Mouse (Mus musculus) ovary, postnatal 14 days (tissue): ENCODE data around the gene Ntn1.

Experiments
- DNase-seq: peaks from one replicate; pipeline ENCODE4 v3.0.0; 2022; ENCODE audit warnings: low spot score

Gene Ntn1

GRCm38 (mm10) chr11:68330398-68331116 lies 70.1 kb downstream of the Ntn1 start:
- DNase-seq, result no peak

GRCm38 (mm10) chr11:68324863-68325262 lies 75.8 kb downstream of the Ntn1 start:
- no peak for DNase-seq

GRCm38 (mm10) chr11:68321417-68321816 lies 79.2 kb downstream of the Ntn1 start:
- DNase-seq, result no peak

GRCm38 (mm10) chr11:68315551-68316130 lies 85.0 kb downstream of the Ntn1 start:
- DNase-seq, result no peak

DNA sequence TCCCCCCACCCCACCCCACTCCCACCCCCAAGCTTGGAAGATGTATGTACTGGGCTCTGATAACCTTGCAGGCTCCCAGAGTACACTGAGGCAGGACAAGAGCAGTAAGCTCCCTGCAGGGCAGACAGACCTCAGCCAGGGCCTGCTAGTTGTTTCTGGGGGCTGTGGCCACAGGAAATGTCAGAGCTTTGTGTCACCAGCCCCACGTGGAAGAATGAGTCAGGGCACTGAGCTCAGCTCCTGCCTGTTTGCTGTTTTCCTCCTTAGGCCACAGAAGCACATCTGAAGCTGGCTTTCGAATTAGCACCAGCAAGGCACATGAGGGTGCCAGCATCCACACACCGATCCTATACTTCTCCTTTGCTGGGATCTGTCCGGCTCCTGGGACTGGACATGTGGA lies 86.8 kb downstream of the Ntn1 start:
- DNase-seq, result no peak

DNA sequence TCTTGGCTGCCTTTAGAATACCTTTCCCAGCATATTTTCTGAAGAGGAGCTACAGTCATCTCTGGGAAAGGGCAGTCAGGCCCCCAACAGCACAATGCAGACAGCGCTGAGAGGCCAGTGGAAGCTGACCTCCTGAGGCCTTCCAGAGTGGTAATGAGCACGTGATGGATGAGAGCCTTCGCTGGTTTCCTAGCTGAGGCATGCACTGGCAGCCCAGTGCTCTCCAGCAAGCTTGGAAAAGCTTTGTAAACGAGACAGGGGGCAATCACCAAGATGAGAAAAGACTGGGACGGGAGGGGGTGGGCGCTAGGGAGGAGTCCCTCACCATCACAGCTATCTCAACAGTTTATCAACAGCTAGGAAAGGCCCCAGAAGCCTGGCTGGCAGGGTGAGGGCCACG lies 87.6 kb downstream of the Ntn1 start:
- no peak for DNase-seq

GRCm38 (mm10) chr11:68308911-68309580 lies 91.6 kb downstream of the Ntn1 start:
- DNase-seq, result no peak

GRCm38 (mm10) chr11:68305997-68306396 lies 94.6 kb downstream of the Ntn1 start:
- no peak for DNase-seq

DNA sequence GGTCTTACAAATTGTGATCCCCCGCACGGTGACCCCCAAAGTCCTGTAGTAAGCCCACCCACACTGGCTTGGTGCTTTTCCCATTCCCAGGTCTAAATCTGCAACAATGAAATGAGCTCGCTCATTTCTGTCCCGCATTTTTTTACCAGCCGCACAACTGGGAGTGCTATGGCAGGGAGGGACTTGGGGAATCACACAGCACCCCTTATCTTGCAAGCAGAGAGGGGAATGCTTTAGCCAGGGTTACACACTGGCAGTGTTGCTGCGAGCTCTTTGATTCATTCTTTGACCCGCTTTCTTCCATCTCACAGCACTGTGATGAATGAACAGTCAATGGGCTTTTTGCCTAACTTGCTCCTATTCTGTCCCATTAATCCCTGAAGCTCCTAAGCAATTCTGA lies 98.3 kb downstream of the Ntn1 start:
- DNase-seq, result no peak

GRCm38 (mm10) chr11:68301660-68302059 lies 99.0 kb downstream of the Ntn1 start:
- no peak for DNase-seq

GRCm38 (mm10) chr11:68295474-68295873 lies 105.1 kb downstream of the Ntn1 start:
- no peak for DNase-seq

GRCm38 (mm10) chr11:68290631-68291030 lies 110.0 kb downstream of the Ntn1 start:
- DNase-seq, result no peak

DNA sequence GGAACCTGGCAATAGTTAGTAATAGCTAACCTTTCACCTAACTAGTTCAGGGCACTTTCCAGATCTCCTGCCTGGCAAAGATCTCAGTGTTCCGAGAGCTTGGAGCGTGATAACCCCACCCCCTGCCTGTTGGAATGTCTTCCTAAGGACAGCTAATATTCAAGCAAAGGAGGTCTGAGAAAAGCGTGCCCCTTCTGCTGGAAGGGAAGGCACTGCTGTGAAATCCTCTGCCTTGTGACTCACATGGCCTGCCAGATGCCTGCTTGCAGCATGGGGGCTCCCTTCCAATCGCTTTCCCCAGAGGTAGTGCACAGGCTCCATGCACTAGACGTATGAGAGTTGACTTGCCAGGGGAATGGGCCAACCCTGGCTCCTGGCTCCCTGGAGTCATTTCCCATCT lies 113.3 kb downstream of the Ntn1 start:
- DNase-seq, result no peak

DNA sequence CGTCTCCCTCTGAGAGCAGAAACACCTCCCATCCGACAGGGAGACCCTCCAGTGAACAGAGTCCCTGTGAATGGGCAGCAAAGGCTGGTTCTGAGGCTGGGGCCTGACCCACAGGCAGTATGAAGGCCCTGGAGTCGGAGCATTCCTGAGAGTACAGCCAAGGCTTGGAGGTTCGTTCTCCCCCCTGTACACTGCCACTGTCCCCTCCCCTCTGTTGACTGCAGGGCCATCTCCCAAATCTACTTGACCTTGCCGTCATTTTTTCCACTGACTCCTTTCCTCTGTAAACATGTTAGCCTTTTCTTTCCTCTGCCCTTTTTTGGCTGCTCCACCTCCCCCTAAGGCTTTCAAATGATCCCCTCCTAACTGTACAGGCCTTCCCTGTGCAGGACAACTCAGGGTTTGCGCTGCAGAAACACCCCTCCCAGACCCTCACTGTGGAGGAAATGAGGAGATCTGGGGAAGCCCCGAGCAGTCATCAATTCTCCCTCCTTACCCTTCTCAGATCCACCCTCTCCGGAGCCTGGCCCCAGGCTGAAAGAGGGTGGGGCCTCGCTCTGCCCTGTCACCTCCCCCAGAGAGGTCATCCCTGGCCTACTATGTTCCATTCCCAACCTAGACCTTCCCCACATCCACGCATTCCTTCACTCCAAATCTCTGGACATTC lies 114.3 kb downstream of the Ntn1 start:
- no peak for DNase-seq

- no peak for DNase-seq
These were observed 114.9 kb downstream of the Ntn1 start for GRCm38 (mm10) chr11:68285754-68286141.

GRCm38 (mm10) chr11:68280001-68280510 lies 120.6 kb downstream of the Ntn1 start:
- no peak for DNase-seq

DNA sequence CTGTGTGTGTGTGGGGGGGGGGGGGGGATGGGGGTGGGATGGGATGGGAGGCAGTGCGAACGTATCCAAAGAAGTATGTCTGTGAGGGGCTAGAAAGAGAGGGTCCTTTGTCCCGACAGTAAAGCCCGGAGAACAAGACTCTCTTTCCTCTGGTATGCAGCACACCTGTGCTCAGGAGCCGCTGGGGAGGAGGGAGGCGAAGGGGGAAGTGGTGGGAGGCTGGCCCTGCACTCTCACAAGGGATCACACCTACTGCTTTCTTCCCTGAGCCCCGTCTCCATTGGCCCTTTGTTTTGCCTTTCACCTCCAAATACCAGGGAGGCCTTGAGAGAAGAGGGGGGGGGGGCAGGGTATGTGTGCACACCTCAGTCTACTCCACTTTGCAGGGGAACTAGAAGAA lies 123.7 kb downstream of the Ntn1 start:
- no peak for DNase-seq

GRCm38 (mm10) chr11:68274331-68274811 lies 126.3 kb downstream of the Ntn1 start:
- no peak for DNase-seq

GRCm38 (mm10) chr11:68273855-68274254 lies 126.8 kb downstream of the Ntn1 start:
- no peak for DNase-seq

GRCm38 (mm10) chr11:68270730-68271467 lies 129.7 kb downstream of the Ntn1 start:
- no peak for DNase-seq

GRCm38 (mm10) chr11:68264276-68264675 lies 136.3 kb downstream of the Ntn1 start:
- DNase-seq, result no peak

GRCm38 (mm10) chr11:68263100-68263499 lies 137.5 kb downstream of the Ntn1 start:
- DNase-seq, result no peak
